Mouse (Mus musculus) ovary, postnatal 14 days (tissue): ENCODE measurements around the gene Fev.

Experiments
- DNase-seq: peaks from one replicate; pipeline ENCODE4 v3.0.0; 2022; ENCODE audit warnings: low spot score

Fev gene

DNA sequence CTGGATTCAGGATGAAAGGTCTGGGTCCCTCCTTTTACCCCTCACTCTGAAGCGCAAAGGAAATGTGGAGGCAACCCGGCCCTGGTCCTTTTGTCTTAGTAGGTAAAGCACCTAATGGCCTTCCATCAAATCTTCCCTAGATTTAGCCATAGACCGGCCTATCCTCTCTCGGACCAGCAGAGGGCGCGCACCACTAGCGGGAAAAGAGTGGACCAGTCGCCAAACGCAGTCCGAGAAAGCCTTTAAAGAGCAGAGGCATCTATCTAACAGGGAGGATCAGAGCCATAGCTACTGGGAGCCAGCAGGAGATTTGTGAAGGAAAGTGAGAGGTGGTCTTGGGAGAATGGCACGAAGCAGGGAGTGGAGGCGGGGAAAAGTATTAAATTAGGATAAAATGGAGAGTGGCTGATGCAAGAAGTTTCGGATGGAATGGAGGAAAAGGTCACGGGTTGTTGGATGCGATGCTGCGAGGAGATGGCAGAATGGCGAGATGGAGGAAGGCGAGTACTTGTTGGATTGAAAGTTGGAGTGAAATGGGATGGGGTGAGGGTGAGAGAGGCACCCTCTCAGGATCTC is 4.3 kb downstream of the Fev start:
- peak; percentile 39 for DNase-seq

DNA sequence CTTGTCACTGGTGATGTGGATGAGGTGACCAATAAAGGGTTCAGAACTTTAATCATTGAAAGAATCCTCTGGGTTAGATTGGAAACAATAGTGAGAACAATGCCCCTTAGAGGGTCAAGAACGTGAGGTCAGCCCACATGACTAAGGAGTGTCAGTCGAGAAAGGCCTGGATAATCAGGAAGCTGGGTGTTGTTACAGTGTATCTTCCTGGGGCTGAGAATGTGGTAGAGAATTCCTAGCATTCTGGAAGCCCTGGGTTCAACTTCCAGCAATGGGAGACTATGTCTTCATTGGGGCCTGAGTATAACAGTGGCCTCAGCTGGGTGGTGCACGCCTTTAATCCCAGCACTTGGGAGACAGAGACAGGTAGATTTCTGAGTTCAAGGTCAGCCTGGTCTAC is 8.0 kb downstream of the Fev start:
- DNase-seq, result no peak

DNA sequence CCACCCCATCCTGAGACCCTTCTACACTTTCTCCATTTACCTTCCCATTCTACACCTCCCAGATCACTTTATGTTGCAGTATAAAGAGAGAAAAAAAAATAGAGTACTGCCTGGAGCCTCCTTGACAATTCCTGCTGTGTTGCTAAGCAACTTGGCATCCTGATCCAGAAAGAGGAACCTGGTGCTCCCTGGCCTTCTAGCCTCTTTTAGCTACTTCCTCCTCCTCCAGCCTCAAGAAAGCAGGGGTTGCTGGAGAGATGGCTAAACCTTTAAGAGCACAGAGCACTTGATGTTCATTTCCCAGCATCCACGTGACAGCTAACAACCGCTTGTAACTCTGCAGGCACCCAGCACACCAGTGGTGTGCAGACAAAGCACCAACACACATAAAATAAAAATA is 13.0 kb downstream of the Fev start:
- no peak for DNase-seq

DNA sequence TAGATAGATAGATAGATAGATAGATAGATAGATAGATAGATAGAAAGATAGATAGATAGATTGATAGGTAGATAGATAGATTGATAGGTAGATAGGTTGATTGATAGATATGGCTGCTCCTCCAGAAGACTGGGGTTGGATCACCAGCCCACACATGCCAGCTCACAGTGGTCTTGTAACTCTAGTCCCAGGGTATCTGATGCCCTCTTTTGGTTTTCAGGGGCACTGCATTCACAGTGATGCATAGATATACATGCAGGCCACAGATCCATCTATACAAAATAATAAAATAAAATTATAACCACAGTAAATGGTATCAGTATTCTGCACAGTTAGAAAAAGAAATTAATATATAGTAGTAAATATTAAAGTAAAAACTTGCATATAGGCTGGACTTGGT is 23.4 kb downstream of the Fev start:
- no peak for DNase-seq

DNA sequence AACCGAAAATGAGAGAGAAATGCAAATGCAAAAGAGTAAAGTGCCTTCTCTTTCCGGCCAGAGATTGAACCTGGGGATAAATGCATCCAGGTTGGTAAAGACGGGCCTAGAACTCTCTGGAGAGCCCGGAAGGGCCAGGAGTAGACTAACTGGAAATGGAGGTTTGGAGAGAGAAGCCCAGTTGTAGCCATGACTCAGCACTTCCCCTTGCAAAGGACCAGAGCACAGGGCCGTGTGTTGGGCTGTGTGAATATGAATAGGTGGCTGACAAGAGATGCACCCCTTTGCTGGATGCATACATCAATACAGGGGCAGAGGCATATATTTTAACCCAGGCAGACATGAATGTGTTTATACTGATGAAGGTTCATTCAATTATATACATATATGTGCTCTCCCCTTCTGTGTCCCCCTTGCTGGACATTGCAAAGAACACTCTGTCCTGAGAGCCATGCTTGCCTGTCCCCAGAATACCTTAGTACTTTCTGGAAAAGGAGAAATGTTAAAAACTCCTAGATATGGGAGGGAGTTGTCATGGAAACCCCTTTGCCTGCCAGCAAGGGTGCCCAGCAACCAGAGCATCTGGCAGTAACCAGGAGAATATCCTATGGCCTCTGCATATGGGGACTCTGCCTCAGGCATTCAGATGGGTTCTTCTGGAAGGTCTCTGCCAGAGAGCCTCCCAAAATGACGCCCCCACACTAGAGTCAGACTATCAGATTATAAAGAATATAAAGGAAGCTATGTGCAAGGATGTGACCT is 25.8 kb downstream of the Fev start:
- no peak for DNase-seq

DNA sequence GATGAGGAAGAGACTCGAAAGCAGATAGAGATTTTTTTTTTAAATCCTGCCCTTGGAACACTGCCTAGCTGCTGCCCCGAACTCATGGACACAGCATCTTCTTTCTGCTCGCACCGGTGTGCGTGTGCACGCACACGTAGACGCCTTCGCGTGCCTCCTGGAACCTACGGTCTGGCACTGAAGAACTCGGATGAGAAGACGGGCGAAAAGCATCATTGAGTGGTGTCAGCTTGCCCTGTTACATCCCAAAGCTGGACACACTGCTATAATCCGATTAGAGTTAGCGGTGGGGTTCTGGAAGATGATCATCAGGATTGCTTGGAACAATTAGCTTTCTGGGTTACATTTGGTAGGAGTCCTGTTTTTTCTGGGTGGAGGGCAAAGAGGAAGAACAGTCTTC is 26.4 kb downstream of the Fev start:
- no peak for DNase-seq

DNA sequence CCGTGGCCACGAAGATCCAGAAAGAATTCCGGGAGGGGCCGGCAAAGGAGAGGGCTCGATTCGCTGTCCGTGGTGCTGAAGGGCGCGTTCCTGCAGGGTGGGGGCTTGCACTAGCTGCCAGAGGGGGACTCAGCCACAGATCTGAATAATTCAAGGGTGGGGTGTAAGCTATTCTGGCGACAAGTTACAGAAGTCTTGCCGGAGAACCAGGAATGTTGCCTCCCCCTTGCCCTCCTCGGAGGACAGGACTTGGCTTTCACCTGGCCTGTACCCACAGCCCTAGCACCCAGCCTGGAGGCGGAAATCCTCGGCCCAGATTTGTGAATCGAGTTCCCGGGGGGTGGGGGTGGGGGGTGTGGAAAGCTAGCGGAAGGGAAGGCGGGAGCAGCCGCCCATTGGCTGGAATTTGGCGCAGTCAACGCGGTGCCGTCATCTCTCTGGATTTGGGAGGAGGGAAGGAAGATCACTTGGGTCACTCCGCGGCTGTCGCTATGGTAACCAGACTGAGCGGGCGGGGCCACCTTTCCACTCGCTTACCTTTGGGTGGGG is 27.0 kb downstream of the Fev start:
- peak; percentile 58 for DNase-seq

DNA sequence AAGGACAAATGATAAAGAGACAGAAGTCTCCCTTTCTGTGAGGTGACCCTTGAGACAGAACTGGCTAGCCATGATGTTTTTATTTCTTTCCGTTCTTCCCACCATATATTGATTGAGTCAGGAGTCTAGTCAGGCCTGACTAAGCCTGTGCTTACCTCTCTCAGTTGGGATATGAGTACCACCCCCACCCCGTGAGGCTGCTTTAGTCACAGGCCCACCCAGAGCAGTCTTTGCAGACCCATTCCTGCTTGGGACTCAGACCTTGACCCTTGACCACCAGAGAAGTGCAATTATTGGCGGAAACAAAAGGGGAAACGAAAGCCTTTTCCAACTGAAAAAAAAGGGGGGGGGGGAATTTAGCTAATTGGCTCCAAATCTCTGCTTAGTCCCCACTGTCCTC is 27.5 kb downstream of the Fev start:
- no peak for DNase-seq

DNA sequence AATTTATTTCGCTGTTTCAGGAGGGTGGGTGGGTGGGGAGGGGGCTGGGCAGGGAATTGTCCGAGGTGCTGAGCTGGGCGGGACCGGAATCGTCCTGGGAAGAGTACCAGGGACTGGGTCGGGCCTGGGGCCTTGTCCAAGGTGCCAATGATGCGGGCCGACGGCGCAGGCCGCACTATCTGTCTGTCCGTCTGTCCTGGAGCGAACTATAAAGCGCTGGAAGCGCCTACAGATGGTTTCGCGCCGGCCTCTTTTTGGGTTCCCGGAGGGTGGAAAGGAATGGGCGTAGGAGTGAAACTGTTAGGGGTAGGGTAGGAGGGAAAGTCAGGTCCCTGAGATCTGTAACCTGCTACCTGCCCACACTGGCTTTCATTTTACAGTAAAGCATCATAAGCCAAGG is 28.0 kb downstream of the Fev start:
- no peak for DNase-seq

DNA sequence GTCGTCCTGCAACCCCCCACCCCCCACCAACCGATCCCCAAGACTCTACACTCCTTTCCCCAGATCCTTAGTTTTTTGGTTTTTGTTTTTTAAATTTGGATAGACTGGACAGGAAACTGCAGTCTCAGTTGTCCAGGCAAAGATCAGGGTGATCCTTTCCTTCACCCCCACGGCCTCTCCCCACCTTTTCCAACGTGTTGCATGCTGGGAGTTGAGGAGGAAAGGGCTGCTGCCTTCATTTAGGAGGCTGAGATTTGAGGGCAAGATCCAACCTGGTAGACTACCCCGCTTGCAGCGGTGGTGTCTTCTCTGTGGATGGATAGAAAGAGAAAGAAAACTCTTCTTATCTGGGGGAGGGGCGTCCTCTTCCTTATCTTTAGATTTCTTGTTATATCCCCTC is 28.4 kb downstream of the Fev start:
- no peak for DNase-seq

DNA sequence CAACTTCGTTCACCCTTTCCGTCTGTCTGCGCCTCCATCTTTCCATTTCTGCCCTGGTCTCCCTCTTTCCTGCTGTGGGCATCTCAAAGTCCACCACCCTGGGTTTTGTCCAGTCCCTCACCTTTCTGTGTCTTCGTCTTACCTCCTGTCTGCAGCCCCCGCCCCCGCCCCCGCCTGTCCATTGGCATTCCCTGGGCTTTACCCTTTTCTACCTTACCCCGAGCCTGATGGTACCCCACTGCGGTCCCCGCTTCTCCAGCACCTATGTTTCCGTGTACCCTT is 28.8 kb downstream of the Fev start:
- DNase-seq, result no peak

DNA sequence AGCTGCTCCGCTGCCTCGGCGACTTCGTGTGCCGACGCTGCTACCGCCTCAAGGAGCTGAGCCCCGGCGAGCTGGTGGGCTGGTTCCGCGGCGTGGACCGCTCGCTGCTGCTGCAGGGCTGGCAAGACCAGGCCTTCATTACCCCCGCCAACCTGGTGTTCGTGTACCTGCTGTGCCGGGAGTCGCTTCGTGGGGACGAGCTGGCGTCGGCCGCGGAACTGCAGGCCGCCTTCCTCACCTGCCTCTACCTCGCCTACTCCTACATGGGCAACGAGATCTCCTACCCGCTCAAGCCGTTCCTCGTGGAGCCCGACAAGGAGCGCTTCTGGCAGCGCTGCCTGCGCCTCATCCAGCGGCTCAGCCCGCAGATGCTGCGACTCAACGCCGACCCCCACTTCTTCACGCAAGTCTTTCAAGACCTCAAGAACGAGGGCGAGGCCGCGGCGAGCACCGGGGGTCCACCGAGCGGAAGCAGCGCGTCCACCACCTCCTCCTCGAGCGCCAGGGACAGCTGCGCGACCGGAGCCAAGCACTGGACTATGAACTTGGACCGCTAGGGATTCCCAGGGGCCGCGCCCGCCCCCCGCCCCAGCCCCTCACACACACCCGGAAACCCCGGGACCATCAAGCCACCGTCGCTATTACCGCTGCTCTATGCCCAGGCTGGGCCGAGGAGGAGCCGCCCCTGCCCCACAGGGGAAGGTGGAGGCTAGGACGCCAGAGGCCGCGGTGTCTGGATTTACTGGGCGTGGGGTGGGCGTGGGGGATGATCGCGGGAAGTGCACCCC is 29.4 kb downstream of the Fev start:
- DNase-seq, result no peak

DNA sequence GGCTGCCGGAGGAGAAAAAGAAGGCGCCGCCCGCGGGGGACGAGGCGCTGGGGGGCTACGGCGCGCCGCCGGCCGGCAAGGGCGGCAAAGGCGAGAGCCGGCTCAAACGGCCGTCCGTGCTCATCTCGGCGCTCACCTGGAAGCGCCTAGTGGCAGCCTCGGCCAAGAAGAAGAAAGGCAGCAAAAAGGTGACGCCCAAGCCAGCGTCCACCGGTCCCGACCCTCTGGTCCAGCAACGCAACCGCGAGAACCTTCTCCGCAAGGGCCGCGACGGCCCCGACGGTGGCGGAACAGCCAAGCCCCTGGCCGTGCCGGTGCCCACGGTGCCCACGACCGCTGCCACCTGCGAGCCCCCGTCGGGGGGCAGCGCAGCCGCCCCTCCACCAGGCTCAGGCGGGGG is 30.1 kb downstream of the Fev start:
- DNase-seq, result no peak

DNA sequence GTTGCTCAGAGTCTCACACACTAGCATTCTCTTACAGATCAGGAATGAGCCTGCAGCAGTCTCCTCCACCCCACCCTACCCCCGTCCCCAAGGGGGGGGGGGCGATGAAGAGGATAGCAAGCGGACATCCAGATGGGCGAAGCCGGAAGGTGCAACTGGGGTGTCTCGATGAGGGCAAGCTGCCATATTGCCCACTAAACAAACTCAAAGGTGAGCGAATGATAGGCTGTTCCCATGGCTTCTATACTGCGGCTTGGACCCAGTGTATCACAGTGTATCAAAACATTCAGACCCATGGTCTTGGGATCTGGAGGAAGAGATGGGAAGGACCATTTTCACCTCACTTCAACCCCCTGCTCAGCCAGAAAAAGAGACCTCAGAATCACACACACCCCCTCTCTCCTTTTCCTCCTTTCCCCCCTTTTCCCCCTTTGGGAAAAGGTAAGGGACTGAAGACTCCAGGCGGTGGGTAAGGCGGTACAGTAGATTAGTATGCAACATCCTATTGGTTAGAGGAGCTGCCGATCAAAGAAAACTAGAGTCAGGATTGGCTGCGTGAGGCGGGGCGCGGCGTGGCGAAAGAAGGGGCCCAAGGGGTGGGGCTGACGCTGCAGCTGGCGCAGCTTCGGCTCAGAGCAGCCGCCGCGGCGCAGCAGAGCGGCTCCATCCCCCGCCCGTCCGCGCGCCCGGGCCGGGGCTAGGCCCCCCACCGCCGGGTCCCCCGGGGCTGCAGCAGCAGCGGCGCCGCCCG is 30.7 kb downstream of the Fev start, which contains the start of gene Cdk5r2:
Gene Cdk5r2 (plus strand): TSS at position 629 of the 751 bp plus-strand sequence.
- DNase-seq, result peak; percentile 70

DNA sequence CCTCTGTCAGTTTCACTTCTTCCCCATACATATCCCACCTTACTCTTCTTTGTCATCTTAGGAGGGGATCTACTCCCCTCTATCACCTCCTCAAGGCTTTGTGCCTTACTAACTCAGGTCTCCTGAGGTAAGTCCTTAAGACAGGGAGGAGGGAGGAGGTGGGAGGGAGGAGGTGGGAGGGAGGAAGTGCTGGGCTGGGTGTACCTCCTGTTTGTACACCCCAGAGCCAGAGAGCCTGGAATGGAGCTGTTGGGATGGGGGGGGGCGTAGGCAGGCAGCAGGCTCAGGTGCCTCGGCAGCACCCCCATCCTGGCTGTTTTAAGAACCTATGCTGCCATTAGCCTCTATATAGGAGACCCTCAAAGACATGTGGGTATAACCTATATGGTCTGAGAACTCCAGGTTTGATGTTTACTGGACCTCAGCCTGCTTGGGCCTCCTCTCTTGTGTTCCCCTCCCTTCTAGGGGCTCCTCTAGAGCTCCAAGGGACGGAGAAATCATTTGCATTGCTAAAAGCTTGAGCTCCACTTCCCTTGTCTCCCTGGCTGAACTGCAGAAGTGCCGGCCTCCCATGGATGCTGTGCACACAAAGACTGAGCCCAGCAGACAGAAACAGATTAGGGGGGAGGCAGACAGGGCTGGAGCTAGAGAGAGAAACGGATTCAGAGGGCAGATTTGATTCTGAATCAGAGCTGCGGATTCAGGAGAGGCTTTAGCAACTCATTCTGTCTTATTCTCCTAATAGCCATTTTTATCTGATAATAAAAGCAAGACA is 34.0 kb downstream of the Fev start:
- no peak for DNase-seq

DNA sequence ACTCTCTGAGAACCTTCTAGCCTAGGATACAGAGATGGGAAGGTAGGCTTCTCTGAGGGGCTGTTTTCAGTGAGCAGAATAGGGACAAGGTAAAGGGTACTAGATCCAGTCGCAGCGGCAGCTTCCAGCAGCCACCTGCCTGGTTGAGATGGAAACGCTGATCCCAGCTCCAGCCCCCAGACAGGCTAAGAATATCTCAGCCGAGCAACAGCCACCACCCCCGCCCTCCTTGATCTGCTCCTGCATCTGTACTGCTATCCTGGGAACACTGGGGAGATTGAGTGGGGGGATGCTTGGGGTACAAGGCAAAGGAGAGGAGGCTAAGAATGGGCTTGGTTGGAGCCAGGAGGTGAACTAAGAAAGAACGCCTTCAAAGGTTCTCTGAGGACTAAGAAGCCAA is 35.0 kb downstream of the Fev start:
- no peak for DNase-seq

DNA sequence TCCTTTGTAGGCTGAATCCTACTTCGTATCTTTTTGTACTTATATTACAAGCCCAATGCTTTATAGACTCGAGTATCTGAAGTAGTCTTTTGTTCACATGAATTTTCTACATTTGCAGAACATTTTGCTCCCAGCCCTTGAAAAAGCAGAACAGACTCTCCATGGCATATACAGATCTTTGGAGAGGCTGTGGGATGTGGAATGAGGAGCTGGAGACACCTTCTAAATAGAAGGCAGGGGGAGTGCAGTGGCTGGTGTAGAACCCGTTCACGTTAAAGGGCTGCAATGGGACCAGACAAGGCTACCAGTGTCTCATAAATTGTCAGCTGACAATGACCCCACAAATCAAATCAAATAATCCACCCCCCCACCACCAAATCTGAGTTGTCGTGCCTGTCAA is 36.3 kb downstream of the Fev start:
- DNase-seq, result no peak

DNA sequence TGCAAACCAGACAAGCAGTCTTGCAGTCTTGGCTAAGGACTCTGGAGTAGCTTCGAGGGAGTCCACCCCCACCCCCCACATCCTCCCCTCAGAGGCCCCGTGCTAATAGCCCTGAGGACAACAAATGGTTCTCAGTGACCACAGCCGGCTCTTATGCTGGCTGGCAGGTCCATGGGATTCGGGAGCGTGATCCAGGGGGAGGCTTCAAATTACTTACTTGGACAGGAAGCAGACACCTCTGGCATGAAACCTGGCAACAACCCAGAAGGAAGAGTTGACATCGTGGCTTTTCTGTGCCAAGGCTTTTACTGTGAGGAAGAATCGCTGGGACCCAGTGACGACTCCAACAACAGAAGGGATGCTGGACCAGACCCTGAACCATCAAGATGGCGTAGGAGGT is 38.9 kb downstream of the Fev start:
- DNase-seq, result no peak

DNA sequence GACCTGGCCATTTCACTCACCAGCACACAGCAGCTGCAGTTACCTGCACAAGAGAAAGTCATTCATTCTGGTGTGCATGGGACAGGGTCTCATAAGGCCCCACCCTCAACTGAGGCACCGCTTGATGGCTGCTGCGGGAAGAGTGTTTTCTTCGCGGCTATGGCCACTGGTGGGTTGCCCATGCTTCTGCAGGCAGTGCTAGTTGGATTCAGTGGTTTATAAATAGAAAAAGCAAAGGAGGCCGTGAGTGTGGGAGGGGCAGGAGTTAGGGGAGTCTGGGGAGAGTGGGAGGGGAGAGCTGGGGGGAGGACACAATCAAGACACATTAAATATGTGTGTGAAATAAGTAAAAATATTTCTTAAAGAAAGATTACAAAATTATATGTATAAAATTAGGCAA is 42.1 kb downstream of the Fev start:
- DNase-seq, result no peak

DNA sequence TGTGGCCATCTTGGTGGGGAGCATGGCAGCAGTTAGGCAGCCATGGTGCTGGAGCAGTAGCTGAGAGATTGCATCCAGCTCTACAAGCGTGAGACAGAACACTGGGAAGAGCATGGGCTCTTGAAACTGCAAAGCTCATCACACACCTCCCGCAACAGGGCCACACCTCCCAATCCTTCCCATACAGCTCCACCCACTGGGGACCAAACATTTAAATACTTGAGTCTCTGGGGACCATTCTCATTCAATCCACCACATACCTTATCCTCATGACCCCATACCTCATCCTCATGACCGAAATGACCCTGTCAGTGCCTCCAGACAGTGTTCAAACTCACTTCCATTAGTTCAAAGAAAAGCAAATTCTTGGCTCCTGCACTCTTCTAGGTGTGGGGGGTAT is 52.0 kb downstream of the Fev start:
- no peak for DNase-seq
